Mouse (Mus musculus): Measurements from ENCODE around the gene Ncoa5.

GRCm38 (mm10) chr2:165007986-165008385, 26.7 kb downstream of the Ncoa5 start:
- TF ChIP-seq CTCF (IDR thresholded peaks at IDR 0.05; ENCODE audit: low read depth, low read length) (no peak), POLR2A (IDR thresholded peaks at IDR 0.05; ENCODE audit: insufficient read depth, low read length) (no peak)
